Mouse (Mus musculus): ENCODE results near the gene C8b. TPM values are rescaled to one million over a fixed set of nuclear protein-coding genes. Genes with fewer than 3 reads are reported as not detected.

Gene C8b
- polyA plus RNA-seq, 1 experiment from 2014 or later, result 0.28 TPM

DNA sequence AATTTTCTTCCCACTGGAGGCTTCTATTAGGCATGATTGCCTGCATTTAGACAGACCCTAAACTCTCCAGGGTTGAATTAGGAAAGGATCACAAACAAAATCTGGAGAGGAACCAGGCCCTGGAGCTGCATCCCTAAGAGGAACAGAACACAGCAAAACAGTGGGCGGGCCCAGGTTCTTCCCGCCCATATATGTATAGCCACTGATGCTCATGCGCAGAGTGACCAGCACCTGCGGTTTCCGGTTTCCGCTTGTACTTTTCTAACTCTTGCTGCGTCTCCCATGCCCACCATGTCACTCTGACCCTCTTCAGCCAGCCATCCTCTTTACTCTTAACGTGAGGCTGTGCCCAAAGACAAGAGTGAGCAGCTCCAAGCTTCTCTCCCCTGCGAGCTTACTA, 32.8 kb downstream of the C8b start:
- no peak for DNase-seq (ENCODE audit: low spot score)
- Histone ChIP-seq H3K36me3 (replicated peaks; ENCODE audit: control insufficient read depth, insufficient read depth) (no peaks in the 10 kb centered on the region), H3K4me2 (replicated peaks) (no peak overlapping the region), H3K27me3 (ENCODE audit: control insufficient read depth, insufficient read depth, low read length) (no peaks in the 10 kb centered on the region), H3K27ac (no peak overlapping the region), H3K4me1 (replicated peaks; ENCODE audit: control insufficient read depth, insufficient read depth, low read length) (no peaks in the 10 kb centered on the region), H3K4me3 (replicated peaks; ENCODE audit: low read length) (no peak overlapping the region), H3K9me3 (ENCODE audit: control insufficient read depth, low read length) (no peaks in the 10 kb centered on the region), H3K9ac (no peak overlapping the region)
- 89% methylated on average over 9 of the region's 9 CpGs for WGBS
- no peak for ATAC-seq (ENCODE audit: low FRiP score)

DNA sequence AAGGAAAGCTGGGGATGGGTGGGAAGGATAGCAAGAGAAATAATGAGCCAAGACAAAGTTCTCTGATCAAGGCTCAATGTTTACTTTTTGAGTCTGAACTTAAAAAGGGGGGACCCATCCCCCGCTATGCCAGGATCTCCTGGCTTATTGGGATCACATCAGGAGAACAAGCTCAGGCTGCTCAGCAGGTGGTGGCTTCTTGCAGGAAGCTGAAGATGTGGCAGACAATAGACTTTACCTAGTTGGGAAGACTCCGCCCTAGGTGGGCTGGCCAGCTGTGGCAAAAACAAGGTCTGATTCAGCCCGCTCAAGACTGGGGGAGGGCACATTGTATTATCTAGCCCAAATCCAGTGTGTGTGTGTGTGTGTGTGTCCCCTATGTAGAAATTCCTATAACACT, 35.5 kb downstream of the C8b start:
- WGBS, result 94% methylated on average over 3 of the region's 3 CpGs
- Histone ChIP-seq H3K4me2 (replicated peaks) (no peak overlapping the region), H3K27me3 (ENCODE audit: control insufficient read depth, insufficient read depth, low read length) (no peaks in the 10 kb centered on the region), H3K4me3 (replicated peaks; ENCODE audit: low read length) (no peak overlapping the region), H3K9ac (no peak overlapping the region), H3K36me3 (replicated peaks; ENCODE audit: control insufficient read depth, insufficient read depth) (no peaks in the 10 kb centered on the region), H3K9me3 (ENCODE audit: control insufficient read depth, low read length) (no peaks in the 10 kb centered on the region), H3K4me1 (replicated peaks; ENCODE audit: control insufficient read depth, insufficient read depth, low read length) (peaks cover 11% of the 10 kb centered on the region; the same call in 1 of the 2 replicates), H3K27ac (no peak overlapping the region)
- DNase-seq (ENCODE audit: low spot score) (no peak), ATAC-seq (ENCODE audit: low FRiP score) (no peak)

DNA sequence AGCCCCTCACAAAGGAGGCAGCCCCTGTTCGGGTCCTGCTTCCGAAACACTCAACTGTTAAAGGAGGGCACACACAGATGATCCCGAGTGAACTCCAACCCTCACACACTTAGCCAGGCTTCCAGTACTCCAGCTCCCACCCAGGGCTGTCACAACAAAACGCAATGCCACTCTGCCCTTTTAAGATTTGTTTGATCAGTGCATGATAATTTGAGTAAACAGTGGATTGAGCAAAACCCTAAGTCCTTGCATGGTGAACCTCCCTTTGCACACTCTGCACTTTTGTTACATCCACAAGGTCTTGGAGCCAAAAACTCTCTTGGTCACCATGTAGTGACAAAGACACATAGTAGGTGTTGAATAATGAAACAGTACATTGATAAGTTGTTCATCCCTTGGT, 38.0 kb downstream of the C8b start:
- Histone ChIP-seq H3K27me3 (ENCODE audit: control insufficient read depth, insufficient read depth, low read length) (no peaks in the 10 kb centered on the region), H3K4me3 (replicated peaks; ENCODE audit: low read length) (no peak overlapping the region), H3K9ac (no peak overlapping the region), H3K4me2 (replicated peaks) (no peak overlapping the region), H3K9me3 (ENCODE audit: control insufficient read depth, low read length) (no peaks in the 10 kb centered on the region), H3K4me1 (replicated peaks; ENCODE audit: control insufficient read depth, insufficient read depth, low read length) (peaks cover 11% of the 10 kb centered on the region; the same call in 1 of the 2 replicates), H3K36me3 (replicated peaks; ENCODE audit: control insufficient read depth, insufficient read depth) (no peaks in the 10 kb centered on the region), H3K27ac (no peak overlapping the region)
- DNase-seq (ENCODE audit: low spot score) (no peak), ATAC-seq (ENCODE audit: low FRiP score) (no peak)
- WGBS, result 94% methylated on average over 4 of the region's 4 CpGs

DNA sequence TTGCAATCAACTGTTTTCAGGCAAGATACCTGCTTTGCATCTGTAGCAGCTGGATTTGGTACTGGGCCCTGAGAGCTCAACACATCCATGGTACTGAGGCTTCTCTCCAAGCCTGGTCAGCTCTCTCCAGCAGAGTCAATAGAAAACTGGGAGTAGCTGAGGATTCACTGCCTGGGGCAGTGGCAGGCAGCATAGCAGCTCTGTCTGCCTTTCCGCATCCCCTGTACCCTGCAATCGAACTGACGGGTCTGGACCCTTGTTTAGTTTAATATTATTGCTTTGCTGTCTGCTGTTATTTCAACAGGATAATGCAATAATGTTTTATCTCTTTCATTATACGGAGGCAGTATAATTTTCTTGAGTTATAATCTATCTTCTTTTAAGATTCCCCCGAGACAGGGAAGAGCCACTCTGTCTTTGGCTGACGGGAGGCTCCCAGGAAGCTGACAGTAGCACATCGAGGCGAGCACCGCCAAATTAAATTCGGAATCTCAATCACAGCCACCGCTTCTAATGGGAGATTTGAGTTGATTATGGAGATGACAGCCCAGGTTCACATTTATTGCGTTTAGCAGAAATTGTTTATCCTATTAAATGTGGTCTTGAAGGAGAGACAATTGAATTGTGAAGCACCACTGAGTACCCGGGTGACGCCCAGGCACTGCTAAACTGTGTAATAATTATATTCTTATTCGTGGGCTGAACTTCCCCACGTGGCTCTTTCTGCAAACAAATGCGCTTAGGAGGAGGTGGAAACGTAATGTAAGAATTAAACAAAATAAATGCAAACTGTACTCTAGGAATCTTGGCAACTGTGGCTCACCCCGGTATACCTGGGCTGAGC, 39.5 kb downstream of the C8b start:
- H3K9me3 ChIP-seq (ENCODE audit: control insufficient read depth, low read length), result no peaks in the 10 kb centered on the region
- H3K4me1 ChIP-seq (replicated peaks; ENCODE audit: control insufficient read depth, insufficient read depth, low read length), result peaks cover 11% of the 10 kb centered on the region; the same call in 1 of the 2 replicates
- ATAC-seq (ENCODE audit: low FRiP score) (no peak), DNase-seq (ENCODE audit: low spot score) (no peak)
- no peak overlapping the region for H3K4me2 ChIP-seq (replicated peaks)
- peak overlapping the region; percentile 36 for H3K27ac ChIP-seq
- H3K4me3 ChIP-seq (replicated peaks; ENCODE audit: low read length), result no peak overlapping the region
- H3K27me3 ChIP-seq (ENCODE audit: control insufficient read depth, insufficient read depth, low read length), result no peaks in the 10 kb centered on the region
- no peak overlapping the region for H3K9ac ChIP-seq
- WGBS, result 48% methylated on average over 19 of the region's 19 CpGs
- no peaks in the 10 kb centered on the region for H3K36me3 ChIP-seq (replicated peaks; ENCODE audit: control insufficient read depth, insufficient read depth)

DNA sequence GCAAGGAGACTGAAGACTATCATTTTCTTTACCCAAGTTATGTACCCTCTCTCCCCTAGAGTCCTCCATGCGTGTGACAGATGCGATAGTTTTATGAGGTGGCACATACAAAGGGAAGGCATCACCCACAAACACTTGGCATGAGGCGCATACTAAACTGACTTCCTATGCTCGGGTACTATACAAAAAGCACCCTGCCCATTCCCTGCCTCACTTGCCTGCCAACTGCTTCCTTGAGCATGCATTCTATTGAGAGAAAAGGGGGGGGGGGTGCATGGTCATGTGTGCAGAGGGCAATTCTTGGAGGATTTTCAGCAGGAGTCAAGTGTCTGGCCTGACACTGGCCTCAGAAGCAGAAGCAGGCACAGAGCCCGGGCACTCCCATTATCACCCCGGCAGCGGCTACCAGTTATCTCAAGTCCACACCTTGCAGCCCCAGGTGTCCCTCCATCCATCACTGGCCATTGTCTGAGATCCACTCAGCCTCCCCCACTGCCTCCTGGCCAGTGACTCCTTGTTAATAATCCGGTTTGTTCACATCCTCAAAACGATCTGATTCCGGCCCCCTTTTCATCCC, 44.7 kb downstream of the C8b start:
- no peak for DNase-seq (ENCODE audit: low spot score)
- Histone ChIP-seq H3K9me3 (ENCODE audit: control insufficient read depth, low read length) (no peaks in the 10 kb centered on the region), H3K27me3 (ENCODE audit: control insufficient read depth, insufficient read depth, low read length) (no peaks in the 10 kb centered on the region), H3K4me1 (replicated peaks; ENCODE audit: control insufficient read depth, insufficient read depth, low read length) (peaks cover 5% of the 10 kb centered on the region; the same call in 1 of the 2 replicates), H3K4me2 (replicated peaks) (no peak overlapping the region), H3K4me3 (replicated peaks; ENCODE audit: low read length) (no peak overlapping the region), H3K9ac (no peak overlapping the region), H3K27ac (no peak overlapping the region), H3K36me3 (replicated peaks; ENCODE audit: control insufficient read depth, insufficient read depth) (no peaks in the 10 kb centered on the region)
- ATAC-seq (ENCODE audit: low FRiP score), result no peak; the same call in 1 of the 2 replicates
- 69% methylated on average over 10 of the region's 10 CpGs for WGBS

DNA sequence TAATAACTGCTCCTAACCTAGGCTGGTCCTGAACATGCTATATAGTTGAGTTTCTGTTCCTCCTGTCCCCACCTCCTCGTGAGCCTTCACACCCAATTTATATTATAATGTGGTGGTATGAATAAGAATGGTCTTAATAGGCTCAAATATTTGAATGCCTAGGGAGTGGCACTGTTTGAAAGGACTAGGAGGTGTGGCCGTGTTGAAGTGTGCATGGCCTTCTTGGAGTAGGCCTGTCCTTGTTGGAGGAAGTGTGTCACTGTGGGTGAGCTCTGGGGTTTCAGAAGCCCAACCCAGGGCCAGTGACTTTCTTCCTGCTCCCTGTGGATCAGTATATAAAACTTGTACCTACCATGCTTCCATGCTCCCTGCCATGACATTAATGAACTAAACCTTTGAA, 47.5 kb downstream of the C8b start:
- no peak overlapping the region for H3K9ac ChIP-seq
- no peak for ATAC-seq (ENCODE audit: low FRiP score)

DNA sequence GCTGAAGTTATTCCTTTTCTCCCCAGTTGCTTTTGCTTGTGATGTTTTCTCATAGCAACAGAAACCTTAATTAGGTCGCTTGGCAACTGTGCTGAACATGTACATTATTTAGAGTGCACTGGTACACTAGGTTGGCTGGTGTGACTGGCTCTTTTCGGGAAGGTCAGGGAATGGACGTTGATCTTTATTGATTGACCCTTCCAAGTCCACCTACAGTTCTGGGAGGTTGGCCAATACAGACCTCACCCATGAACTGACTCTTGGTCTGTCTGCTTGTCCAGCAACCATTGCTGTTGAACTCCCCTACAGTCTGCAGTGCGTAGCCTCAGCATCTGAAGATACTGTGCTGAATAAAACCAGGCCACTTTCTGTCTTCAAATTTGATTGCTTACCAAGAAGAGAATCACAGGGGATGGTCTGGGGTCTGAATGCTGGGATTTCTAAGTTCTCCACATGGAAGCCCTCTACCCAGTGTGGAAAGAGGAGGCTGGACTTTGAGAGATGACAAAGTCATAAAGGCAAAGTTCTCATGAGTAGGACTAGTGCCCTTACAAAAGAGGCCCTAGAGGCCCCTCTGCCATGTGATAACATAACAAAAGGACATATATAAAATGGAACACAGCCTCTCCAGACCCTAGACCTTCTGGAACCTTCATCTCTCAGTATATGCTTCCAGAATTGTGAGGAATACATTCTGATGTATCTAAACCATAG, 50.6 kb downstream of the C8b start:
- Histone ChIP-seq H3K27ac (no peak overlapping the region), H3K9me3 (ENCODE audit: control insufficient read depth, low read length) (no peaks in the 10 kb centered on the region), H3K9ac (no peak overlapping the region), H3K4me2 (replicated peaks) (no peak overlapping the region), H3K4me1 (replicated peaks; ENCODE audit: control insufficient read depth, insufficient read depth, low read length) (no peaks in the 10 kb centered on the region), H3K36me3 (replicated peaks; ENCODE audit: control insufficient read depth, insufficient read depth) (no peaks in the 10 kb centered on the region), H3K4me3 (replicated peaks; ENCODE audit: low read length) (no peak overlapping the region), H3K27me3 (ENCODE audit: control insufficient read depth, insufficient read depth, low read length) (no peaks in the 10 kb centered on the region)
- DNase-seq (ENCODE audit: low spot score), result no peak
- WGBS, result 87% methylated on average over 4 of the region's 4 CpGs
- ATAC-seq (ENCODE audit: low FRiP score), result no peak

More for the DNA sequence above, 47.5 kb downstream of the C8b start:
- H3K36me3 ChIP-seq (replicated peaks; ENCODE audit: control insufficient read depth, insufficient read depth), result no peaks in the 10 kb centered on the region
- no peak overlapping the region for H3K27ac ChIP-seq
- H3K4me1 ChIP-seq (replicated peaks; ENCODE audit: control insufficient read depth, insufficient read depth, low read length), result 0 out of 2 replicates have a peak, but pooled peaks cover 4% of the 10 kb centered on the region
- H3K4me2 ChIP-seq (replicated peaks), result no peak overlapping the region
- no peaks in the 10 kb centered on the region for H3K9me3 ChIP-seq (ENCODE audit: control insufficient read depth, low read length)
- no peaks in the 10 kb centered on the region for H3K27me3 ChIP-seq (ENCODE audit: control insufficient read depth, insufficient read depth, low read length)
- no peak overlapping the region for H3K4me3 ChIP-seq (replicated peaks; ENCODE audit: low read length)
- no peak for DNase-seq (ENCODE audit: low spot score)
- 62% methylated on average over 2 of the region's 2 CpGs for WGBS

DNA sequence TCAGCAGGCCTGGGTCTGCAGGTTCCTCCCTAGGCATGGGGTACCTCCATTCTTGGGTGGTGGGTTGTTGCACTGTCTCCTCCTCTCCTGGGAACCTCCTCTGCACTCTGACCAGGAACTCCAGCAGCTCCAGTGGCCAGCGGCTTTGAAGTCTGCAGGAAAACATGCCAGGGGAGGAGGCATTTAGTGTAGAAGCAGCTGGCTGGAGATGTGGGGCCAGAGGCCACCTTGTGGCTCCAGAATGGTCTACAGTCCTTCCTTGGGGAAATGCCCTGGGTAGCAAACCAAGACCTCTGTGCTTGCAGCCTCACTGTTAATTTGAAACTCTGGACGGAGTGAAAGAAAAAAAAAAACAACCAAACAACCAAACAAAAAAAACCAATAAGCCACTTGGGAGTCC, 51.4 kb downstream of the C8b start:
- H3K4me3 ChIP-seq (replicated peaks; ENCODE audit: low read length), result no peak overlapping the region
- H3K27ac ChIP-seq, result no peak overlapping the region
- no peak for DNase-seq (ENCODE audit: low spot score)
- H3K27me3 ChIP-seq (ENCODE audit: control insufficient read depth, insufficient read depth, low read length), result no peaks in the 10 kb centered on the region
- no peaks in the 10 kb centered on the region for H3K36me3 ChIP-seq (replicated peaks; ENCODE audit: control insufficient read depth, insufficient read depth)
- WGBS, result 56% methylated on average over 2 of the region's 2 CpGs
- H3K9ac ChIP-seq, result no peak overlapping the region
- H3K4me2 ChIP-seq (replicated peaks), result no peak overlapping the region
- H3K9me3 ChIP-seq (ENCODE audit: control insufficient read depth, low read length), result no peaks in the 10 kb centered on the region
- no peaks in the 10 kb centered on the region for H3K4me1 ChIP-seq (replicated peaks; ENCODE audit: control insufficient read depth, insufficient read depth, low read length)
- no peak for ATAC-seq (ENCODE audit: low FRiP score)

DNA sequence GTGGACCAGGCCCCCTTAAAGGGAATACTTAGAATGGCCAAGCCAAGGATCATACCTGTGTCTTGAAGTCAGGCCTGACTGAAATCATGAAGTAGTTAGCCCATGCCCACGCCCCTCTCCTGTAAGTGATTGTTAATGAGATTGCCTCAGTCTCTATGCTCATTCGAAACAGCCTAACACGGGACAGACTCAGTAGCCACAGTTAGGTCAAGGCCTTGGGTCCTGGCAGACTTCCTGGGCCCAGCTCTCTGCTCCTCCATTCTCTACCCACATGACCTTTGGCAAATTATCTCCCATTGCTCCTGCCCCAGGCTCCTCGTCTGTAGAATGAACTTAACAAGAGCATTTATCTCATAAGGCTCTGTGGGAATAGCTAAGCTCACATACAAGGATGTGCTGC, 52.9 kb downstream of the C8b start:
- Histone ChIP-seq H3K27ac (no peak overlapping the region), H3K9ac (no peak overlapping the region), H3K4me1 (replicated peaks; ENCODE audit: control insufficient read depth, insufficient read depth, low read length) (no peaks in the 10 kb centered on the region), H3K9me3 (ENCODE audit: control insufficient read depth, low read length) (no peaks in the 10 kb centered on the region), H3K4me3 (replicated peaks; ENCODE audit: low read length) (no peak overlapping the region), H3K27me3 (ENCODE audit: control insufficient read depth, insufficient read depth, low read length) (no peaks in the 10 kb centered on the region), H3K36me3 (replicated peaks; ENCODE audit: control insufficient read depth, insufficient read depth) (no peaks in the 10 kb centered on the region), H3K4me2 (replicated peaks) (no peak overlapping the region)
- 65% methylated on average over 4 of the region's 4 CpGs for WGBS
- ATAC-seq (ENCODE audit: low FRiP score), result no peak
- DNase-seq (ENCODE audit: low spot score), result no peak

All from hindbrain, embryonic 14.5 days (tissue).